10 mouse cellular contexts compared by ENCODE assay signal in genomic region chr1:43317076-43317871, GRCm38 (mm10).
DNase-seq lines count a peak whose midpoint lies in the region; ATAC-seq lines count a peak whose summit lies in the region.
"Had no signal": no experiment of that assay in that cellular context is flagged by ENCODE, and none has a peak within 500 bp of the region (broad histone marks: within the 10 kb centered on the region; RNA-seq: fewer than 3 reads in every experiment).

No protein-coding gene starts in this region.

- peak; percentile 22 for DNase-seq in heart, postnatal 4 days
- no peak for DNase-seq in heart, postnatal 10 days
- DNase-seq in cerebellum, postnatal 14 days, result peak; percentile 78 to 82
- peak; percentile 50 for DNase-seq in layer of hippocampus, adult 9-11 months
- no peak for DNase-seq in urinary bladder, postnatal 25 days (ENCODE audit: low spot score)
- no peak for DNase-seq in ovary, adult 18-20 months (ENCODE audit: low spot score)
- no peak for DNase-seq in lung, postnatal 14 days
- DNase-seq: right cerebral cortex, postnatal 25 days; thymus, adult 18-20 months had no signal

- peak; percentile 36 for ATAC-seq in cerebellum, adult (ENCODE audit: insufficient number of reproducible peaks, low FRiP score, low TSS enrichment)

- intact Hi-C loops in heart, postnatal 10 days (cut with DNase I), result no loop called here

Comparison
In these comparisons a context has a peak if more than half of its experiments do, and no peak if none do; other contexts are left out.
1. DNase-seq: peak in heart, postnatal 4 days (single experiment), cerebellum, postnatal 14 days (2 of 2) and layer of hippocampus, adult 9-11 months (single experiment); none in heart, postnatal 10 days (0 of 2), urinary bladder, postnatal 25 days (single experiment), ovary, adult 18-20 months (single experiment) and lung, postnatal 14 days (single experiment).